Mouse (Mus musculus) forebrain, embryonic 11.5 days (tissue): Measurements from ENCODE around the gene Tap1. TPM values are rescaled to one million over a fixed set of nuclear protein-coding genes. Genes with fewer than 3 reads are reported as not detected.

Experiments used
- ATAC-seq: fragments of 200-750 bp; cut with Nextera tagmentation; replicated peaks from 2 replicates; pipeline ENCODE4 v1.8.0; 2017; ENCODE audit warnings: moderate TSS enrichment; ENCODE audit not compliant: low FRiP score
- DNase-seq: peaks from one replicate; pipeline ENCODE4 v3.0.0-alpha.2; 2017; ENCODE audit warnings: low spot score
- H3K27ac ChIP-seq: fragments of 300-500 bp; sonication (generic); 2 replicates; pipeline ENCODE4 v1.5.1; 2014; ENCODE audit warnings: low read depth, low read length
- H3K27me3 ChIP-seq: fragments of 300-500 bp; sonication (generic); 2 replicates; pipeline ENCODE4 v1.6.1; 2014; ENCODE audit warnings: mild to moderate bottlenecking, low read length, mixed read lengths; ENCODE audit not compliant: control insufficient read depth, insufficient read depth
- H3K36me3 ChIP-seq: fragments of 300-500 bp; sonication (generic); 2 replicates; pipeline ENCODE4 v1.6.1; 2014; ENCODE audit warnings: mild to moderate bottlenecking, low read length, moderate library complexity, mixed read lengths; ENCODE audit not compliant: control insufficient read depth, insufficient read depth
- H3K4me1 ChIP-seq: fragments of 300-500 bp; sonication (generic); replicated peaks from 2 replicates; pipeline ENCODE4 v1.6.1; 2014; ENCODE audit warnings: low read length, mixed read lengths; ENCODE audit not compliant: control insufficient read depth, insufficient read depth
- H3K4me2 ChIP-seq: fragments of 300-500 bp; sonication (generic); 2 replicates; pipeline ENCODE4 v1.6.1; 2014; ENCODE audit warnings: low read depth, mild to moderate bottlenecking, low read length, moderate library complexity, mixed read lengths; ENCODE audit not compliant: severe bottlenecking
- H3K4me3 ChIP-seq: fragments of 300-500 bp; sonication (generic); 2 replicates; pipeline ENCODE4 v1.5.1; 2014; ENCODE audit warnings: low read depth, low read length
- H3K9ac ChIP-seq: fragments of 300-500 bp; sonication (generic); 2 replicates; pipeline ENCODE4 v1.6.1; 2014; ENCODE audit warnings: low read length
- H3K9me3 ChIP-seq: fragments of 300-500 bp; sonication (generic); 2 replicates; pipeline ENCODE4 v1.6.1; 2016; ENCODE audit warnings: low read length, mixed read lengths; ENCODE audit not compliant: control insufficient read depth
- WGBS: fragments of 180-500 bp; shearing (Covaris S2); extraction: QIAGEN DNeasy Blood & Tissue Kit; methylation state at CpG from one replicate; pipeline ENCODE4 v1.1.7; 2014; 5-methylcytosine and 5-hydroxymethylcytosine counted together
- polyA plus RNA-seq: library from polyadenylated mRNA; unstranded; fragments of >200 nt; fragmentation: Nextera tagmentation; extraction: Ambion mirVana; gene quantifications from 2 replicates; pipeline ENCODE4 v1.2.1, GENCODE M21; 2014

The Tap1 gene
- polyA plus RNA-seq, 1 experiment from 2014 or later = 1.7 TPM

DNA sequence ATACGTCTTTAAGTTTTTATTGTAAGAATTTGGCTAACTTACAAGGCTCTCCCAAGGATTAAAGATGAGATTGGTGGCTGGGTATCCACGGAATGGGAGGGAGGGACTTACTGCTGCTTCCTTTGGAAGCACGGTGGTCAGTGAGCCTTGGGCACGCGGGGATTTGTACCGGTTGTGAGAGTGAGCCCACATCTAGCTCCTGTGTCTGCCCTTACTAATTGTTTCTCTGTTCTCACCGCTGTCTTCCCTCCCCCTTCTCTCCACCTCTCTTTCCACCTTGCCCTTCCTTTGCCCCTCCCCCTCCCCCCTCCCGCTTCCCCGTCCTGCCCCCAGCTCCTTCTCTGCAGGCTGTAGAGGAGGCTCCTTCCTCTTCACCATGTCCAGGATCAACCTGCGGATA is 21.1 kb downstream of the Tap1 start:
- ATAC-seq = no peak
- no peaks in the 10 kb centered on the region for H3K36me3 ChIP-seq
- no peak overlapping the region for H3K27ac ChIP-seq
- H3K4me1 ChIP-seq = peaks cover 4% of the 10 kb centered on the region
- no peaks in the 10 kb centered on the region for H3K9me3 ChIP-seq
- H3K9ac ChIP-seq = no peak overlapping the region
- DNase-seq = no peak
- no peak overlapping the region for H3K4me2 ChIP-seq
- H3K27me3 ChIP-seq = peaks cover 31% of the 10 kb centered on the region
- 23% methylated on average over 10 of the region's 10 CpGs for WGBS
- no peak overlapping the region for H3K4me3 ChIP-seq

DNA sequence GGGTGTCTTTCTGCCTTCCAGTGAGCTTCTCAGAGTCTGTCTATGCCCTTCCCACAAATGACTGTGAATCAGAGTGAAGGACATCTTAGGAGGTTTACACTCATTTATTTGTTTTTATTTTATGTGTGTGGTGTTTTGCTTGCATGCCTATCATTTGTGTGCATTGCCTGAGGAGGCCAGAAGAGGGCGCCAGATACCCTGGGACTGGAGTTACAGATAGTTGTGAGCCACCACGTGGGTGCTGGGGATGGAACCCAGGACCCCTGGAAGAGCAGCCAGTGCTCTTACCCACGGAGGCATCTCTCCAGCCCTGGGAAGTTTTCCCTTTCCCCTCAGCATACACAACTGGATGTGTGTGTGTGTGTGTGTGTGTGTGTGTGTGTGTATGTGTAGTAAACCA is 22.3 kb downstream of the Tap1 start:
- no peak overlapping the region for H3K4me3 ChIP-seq
- no peaks in the 10 kb centered on the region for H3K36me3 ChIP-seq
- no peak overlapping the region for H3K4me2 ChIP-seq
- ATAC-seq (no peak), DNase-seq (no peak)
- no peak overlapping the region for H3K27ac ChIP-seq
- WGBS = 48% methylated on average over 3 of the region's 3 CpGs
- no peaks in the 10 kb centered on the region for H3K9me3 ChIP-seq
- H3K27me3 ChIP-seq = peaks cover 38% of the 10 kb centered on the region
- H3K4me1 ChIP-seq = peaks cover 3% of the 10 kb centered on the region
- no peak overlapping the region for H3K9ac ChIP-seq

DNA sequence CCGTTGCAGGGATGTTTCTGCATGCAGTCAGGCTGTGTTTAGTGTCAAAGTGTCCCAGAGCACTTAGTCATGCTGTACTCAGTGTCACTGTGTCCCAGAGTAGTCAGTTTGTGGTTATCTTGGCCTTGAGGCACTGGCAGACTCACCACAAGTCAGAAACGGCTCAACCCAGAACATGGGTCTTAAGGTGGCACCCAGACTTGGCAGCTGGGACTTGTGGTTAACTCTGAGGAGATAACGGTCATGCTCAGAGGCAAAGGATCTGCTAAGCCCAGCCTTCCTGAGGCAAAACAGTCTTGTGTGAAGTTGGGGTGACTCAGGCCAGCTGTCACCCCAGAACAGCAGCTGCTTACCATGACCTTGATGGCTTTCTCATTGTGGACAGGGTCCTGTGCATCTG is 23.2 kb downstream of the Tap1 start:
- no peak overlapping the region for H3K9ac ChIP-seq
- no peaks in the 10 kb centered on the region for H3K4me1 ChIP-seq
- DNase-seq (no peak), ATAC-seq (no peak)
- H3K36me3 ChIP-seq = no peaks in the 10 kb centered on the region
- no peak overlapping the region for H3K4me3 ChIP-seq
- 74% methylated on average over 3 of the region's 3 CpGs for WGBS
- H3K27ac ChIP-seq = no peak overlapping the region
- H3K4me2 ChIP-seq = no peak overlapping the region
- H3K27me3 ChIP-seq = peaks cover 32% of the 10 kb centered on the region
- H3K9me3 ChIP-seq = no peaks in the 10 kb centered on the region

DNA sequence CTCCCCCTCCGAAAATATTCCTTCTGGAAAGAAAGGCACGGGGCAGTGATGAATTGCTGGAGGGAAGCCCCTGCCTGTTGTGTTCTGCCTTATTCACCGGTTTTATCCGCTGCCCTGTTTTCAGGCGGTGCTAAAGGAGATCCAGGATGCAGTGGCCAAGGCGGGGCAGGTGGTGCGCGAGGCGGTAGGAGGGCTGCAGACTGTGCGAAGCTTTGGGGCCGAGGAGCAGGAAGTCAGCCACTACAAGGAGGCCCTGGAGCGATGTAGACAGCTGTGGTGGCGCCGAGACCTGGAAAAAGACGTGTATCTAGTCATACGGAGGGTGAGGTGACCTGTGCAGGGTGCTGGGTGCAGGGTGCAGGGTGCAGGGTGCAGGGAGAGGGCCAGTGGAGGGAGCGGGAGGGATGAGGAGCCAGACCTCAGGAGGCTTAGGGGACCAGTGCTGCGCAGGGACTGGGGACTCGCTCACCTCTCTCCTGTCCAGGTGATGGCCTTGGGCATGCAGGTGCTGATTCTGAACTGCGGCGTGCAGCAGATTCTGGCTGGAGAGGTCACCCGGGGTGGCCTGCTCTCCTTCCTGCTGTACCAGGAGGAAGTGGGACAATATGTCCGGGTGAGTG is 24.5 kb downstream of the Tap1 start:
- Histone ChIP-seq H3K36me3 (no peaks in the 10 kb centered on the region), H3K9ac (no peak overlapping the region), H3K4me2 (no peak overlapping the region), H3K4me3 (no peak overlapping the region), H3K27me3 (peaks cover 27% of the 10 kb centered on the region), H3K4me1 (no peaks in the 10 kb centered on the region), H3K9me3 (no peaks in the 10 kb centered on the region), H3K27ac (no peak overlapping the region)
- no peak for DNase-seq
- WGBS = 21% methylated on average over 23 of the region's 23 CpGs
- ATAC-seq = no peak

DNA sequence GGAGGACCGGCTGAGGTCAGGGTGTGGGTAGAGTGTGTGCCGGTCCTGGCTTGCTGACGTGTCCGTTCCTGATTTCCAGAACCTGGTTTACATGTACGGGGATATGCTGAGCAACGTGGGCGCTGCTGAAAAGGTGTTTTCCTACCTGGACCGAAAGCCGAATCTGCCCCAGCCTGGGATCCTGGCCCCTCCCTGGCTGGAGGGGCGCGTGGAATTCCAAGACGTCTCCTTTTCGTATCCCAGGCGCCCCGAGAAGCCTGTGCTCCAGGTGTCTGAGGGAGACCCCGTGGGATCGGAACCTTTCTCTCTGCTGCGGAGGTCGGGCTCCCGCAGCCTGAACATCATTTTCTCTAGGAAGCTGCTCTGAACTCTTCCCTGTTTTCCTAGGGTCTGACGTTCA is 26.6 kb downstream of the Tap1 start:
- no peak for ATAC-seq
- no peaks in the 10 kb centered on the region for H3K9me3 ChIP-seq
- H3K4me2 ChIP-seq = no peak overlapping the region
- peaks cover 27% of the 10 kb centered on the region for H3K27me3 ChIP-seq
- H3K4me1 ChIP-seq = no peaks in the 10 kb centered on the region
- no peak for DNase-seq
- H3K27ac ChIP-seq = no peak overlapping the region
- H3K9ac ChIP-seq = no peak overlapping the region
- no peaks in the 10 kb centered on the region for H3K36me3 ChIP-seq
- H3K4me3 ChIP-seq = no peak overlapping the region
- WGBS = 34% methylated on average over 21 of the region's 21 CpGs

DNA sequence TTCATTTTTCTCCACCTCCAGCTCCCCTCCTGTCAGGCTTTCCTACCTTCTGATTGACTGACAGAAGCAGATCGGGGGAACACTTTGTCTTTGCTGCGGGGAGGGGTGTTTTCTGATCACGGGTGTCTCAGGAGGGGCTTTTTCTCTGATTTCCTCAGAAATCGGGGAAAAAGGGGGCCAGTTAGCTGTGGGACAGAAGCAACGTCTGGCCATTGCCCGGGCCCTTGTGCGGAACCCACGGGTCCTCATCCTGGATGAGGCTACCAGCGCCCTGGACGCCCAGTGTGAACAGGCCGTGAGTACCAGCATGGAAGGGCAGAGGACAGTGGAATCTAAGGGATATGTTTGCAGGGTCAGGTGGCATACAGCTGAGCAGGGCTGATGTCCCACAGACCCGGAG is 27.8 kb downstream of the Tap1 start:
- H3K4me2 ChIP-seq = no peak overlapping the region
- H3K4me1 ChIP-seq = no peaks in the 10 kb centered on the region
- no peak overlapping the region for H3K4me3 ChIP-seq
- H3K27me3 ChIP-seq = peaks cover 27% of the 10 kb centered on the region
- ATAC-seq = no peak
- no peak overlapping the region for H3K27ac ChIP-seq
- H3K9me3 ChIP-seq = no peaks in the 10 kb centered on the region
- DNase-seq = no peak
- WGBS = 86% methylated on average over 12 of the region's 12 CpGs
- no peak overlapping the region for H3K9ac ChIP-seq
- no peaks in the 10 kb centered on the region for H3K36me3 ChIP-seq

DNA sequence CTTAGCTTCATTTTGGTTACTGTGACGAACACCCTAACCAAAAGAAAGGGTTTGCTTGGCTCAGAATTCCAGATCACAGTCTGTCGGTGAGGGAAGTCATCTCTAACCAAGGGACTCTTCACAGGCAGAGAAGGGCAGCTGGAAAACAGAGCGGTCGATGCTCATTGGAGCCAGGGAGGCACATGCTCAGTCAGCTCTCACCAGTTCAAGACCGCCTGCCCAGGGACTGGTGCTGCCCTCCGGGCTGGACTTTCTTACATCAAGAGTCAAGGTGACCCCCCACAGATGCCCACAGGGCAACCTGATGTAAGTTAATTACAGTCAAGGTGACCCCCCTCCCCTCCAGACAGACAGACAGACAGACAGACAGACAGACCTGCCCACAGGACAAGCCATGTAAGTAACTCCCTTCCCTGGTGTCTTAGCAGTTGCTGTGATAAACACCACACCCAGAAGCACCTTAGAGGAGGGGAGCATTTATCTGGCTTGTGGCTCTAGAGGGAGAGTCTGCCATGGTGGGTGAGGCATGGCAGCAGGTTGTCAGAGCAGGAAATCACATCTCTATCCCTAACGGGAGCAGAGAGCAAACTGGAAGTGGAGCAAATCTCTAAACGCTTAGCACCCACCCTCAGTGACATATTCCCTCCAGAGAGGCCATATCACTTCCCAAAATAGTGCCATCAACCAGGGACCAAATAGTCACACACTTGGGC is 30.0 kb downstream of the Tap1 start:
- WGBS = 92% methylated on average over 8 of the region's 8 CpGs
- no peaks in the 10 kb centered on the region for H3K9me3 ChIP-seq
- no peak for DNase-seq

DNA sequence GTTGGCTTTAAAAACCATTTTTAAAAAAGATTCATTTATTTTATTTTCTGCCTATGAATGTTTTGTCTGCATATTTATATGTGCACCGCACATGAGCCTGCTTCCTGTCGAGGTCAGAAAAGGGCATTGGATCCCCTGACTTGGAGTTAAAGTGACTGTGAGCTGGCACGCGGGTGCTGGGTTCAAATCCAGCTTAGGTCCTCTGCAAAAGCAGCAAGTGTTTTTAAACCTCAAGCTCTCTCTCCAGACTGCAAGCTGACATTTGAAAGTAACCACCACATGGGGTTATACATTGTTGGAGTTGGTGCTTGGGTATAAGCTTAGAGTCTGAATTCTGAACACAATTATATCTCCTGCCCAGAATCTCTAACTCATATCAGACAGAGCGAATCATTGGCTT is 30.6 kb downstream of the Tap1 start:
- Histone ChIP-seq H3K27ac (no peak overlapping the region), H3K4me2 (no peak overlapping the region), H3K9ac (no peak overlapping the region), H3K27me3 (peaks cover 13% of the 10 kb centered on the region), H3K4me1 (no peaks in the 10 kb centered on the region), H3K4me3 (no peak overlapping the region), H3K36me3 (no peaks in the 10 kb centered on the region), H3K9me3 (no peaks in the 10 kb centered on the region)
- WGBS = 87% methylated on average over 5 of the region's 5 CpGs
- ATAC-seq (no peak), DNase-seq (no peak)

More for the DNA sequence above, 30.0 kb downstream of the Tap1 start:
- no peak for ATAC-seq
- H3K4me1 ChIP-seq = no peaks in the 10 kb centered on the region
- no peaks in the 10 kb centered on the region for H3K36me3 ChIP-seq
- H3K4me3 ChIP-seq = no peak overlapping the region
- H3K9ac ChIP-seq = no peak overlapping the region
- H3K4me2 ChIP-seq = no peak overlapping the region
- no peak overlapping the region for H3K27ac ChIP-seq
- peaks cover 18% of the 10 kb centered on the region for H3K27me3 ChIP-seq

DNA sequence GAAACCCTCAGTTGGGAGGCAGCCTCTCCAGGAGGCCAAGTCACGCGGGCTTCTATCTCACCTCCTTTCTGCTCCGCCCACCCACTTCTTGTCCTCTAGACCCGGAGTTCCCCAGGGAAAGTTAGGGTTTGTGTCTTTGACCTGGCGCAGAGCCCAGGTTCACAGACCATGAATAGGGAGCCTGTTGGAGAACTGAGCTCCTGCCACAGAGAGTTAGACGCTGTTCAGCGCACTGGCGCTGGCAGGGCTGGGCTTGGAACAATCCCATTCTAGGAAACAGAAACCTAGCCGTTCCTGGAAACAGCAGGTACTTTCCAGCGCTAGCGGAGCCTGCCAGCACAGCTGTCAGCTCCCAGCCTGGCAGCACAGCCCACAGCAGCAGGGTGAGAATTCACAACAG is 31.3 kb downstream of the Tap1 start:
- WGBS = 90% methylated on average over 11 of the region's 11 CpGs

More for the DNA sequence above, 31.3 kb downstream of the Tap1 start:
- Histone ChIP-seq H3K9ac (no peak overlapping the region), H3K27ac (no peak overlapping the region), H3K4me1 (no peaks in the 10 kb centered on the region), H3K9me3 (no peaks in the 10 kb centered on the region), H3K36me3 (no peaks in the 10 kb centered on the region), H3K27me3 (peaks cover 11% of the 10 kb centered on the region), H3K4me3 (no peak overlapping the region), H3K4me2 (no peak overlapping the region)
- DNase-seq (no peak), ATAC-seq (no peak)
